Mouse (Mus musculus): ENCODE results near the gene Tsr2. TPM values are rescaled to one million over a fixed set of nuclear protein-coding genes. Genes with fewer than 3 reads are reported as not detected.

The Tsr2 gene
- 25.0 TPM for polyA plus RNA-seq (2017; shearing (Covaris generic))

DNA sequence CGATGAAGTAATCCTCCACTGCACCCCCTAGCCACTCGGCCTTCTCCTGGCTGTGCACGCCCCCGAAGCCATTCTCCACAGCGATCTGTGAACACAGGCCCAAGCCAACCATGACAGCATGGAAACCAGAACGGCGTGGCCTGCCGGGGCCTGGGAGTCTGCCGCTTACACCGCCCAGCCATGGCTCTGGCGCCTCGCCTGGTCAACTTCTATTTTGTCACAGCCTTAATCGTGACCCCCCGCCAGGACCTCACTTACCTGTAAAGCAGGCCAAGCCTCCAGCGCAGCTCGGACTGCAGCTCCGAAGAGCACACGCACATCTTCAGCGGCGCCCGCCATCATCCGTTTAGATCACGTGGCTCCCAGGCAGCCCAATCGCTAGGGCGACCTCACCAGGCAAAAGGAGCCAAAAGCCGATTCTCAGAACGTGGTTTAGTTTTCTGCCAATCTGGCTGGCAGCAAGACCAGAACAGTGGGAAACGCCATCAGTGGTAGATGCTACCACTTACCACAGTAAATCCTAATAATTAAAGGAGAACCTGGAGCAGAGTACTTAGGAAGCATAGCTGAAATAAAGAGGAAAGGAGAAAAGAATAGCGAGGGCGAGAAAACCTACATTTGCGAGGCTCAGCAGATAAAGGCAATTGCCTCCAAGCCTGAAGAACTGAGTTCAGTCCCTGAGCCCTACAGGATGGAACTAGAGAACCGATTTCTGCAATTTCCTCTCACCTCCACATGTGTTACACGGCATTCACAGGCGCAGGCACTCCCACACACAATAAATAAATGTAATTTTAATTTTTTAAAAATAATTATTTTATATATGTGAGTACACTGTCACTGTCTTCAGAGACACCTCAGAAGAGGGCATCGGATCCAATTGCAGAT, at the start of gene Tsr2:
Gene Tsr2, minus strand, starts transcription at position 373 of the 888 bp plus-strand sequence.

DNA sequence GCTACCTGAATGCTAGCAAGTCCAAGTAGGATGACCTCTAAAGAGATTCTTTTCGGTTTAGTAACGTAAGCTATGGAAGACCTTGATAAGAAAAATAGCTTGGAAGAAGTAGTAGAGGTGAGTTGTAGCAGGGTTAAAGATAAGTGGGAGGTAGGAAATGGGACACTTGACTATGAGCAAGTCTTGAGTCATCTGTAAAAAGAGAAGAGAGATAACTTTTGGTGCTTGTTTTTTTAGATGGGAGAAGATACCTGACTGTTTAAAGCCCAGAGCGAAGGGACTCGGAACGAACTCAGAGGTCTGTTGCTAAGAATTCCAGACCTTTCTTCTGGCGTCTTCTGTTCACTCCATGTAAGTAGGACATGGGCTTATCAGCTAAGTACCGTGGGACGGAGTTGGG, 50.5 kb downstream of the Tsr2 start, which contains the start of gene Fgd1:
Gene Fgd1, plus strand, starts transcription at position 301 of the 400 bp plus-strand sequence.

Other genes with a start within 250 kb of the Tsr2 start
- gene Gnl3l, start 79.2 kb downstream of the Tsr2 start, polyA plus RNA-seq (2017; shearing (Covaris generic)) = 19.8 TPM
- 0.51 TPM for gene Fgd1, start 50.4 kb downstream of the Tsr2 start, polyA plus RNA-seq (2017; shearing (Covaris generic))
- gene Wnk3, start 101.5 kb upstream of the Tsr2 start, polyA plus RNA-seq (2017; shearing (Covaris generic)) = 0.08 TPM
- gene Fam120c, start 247.6 kb upstream of the Tsr2 start, polyA plus RNA-seq (2017; shearing (Covaris generic)) = 4.3 TPM

Data from CD4-positive, CD25-positive, alpha-beta regulatory T cell (primary cell).